Mouse (Mus musculus) cerebellum, postnatal 4 days (tissue): ENCODE results near the gene Zmynd10.
A peak's percentile ranks its signal among the peaks of the same experiment; 100 is the strongest.
"Not testable (repeated sequence)": the region's sequence is repeated elsewhere in the genome, so short reads cannot be mapped to it uniquely, and the experiment has no call there.

ENCODE experiments used
- DNase-seq, 2 experiments: peaks; one replicate each; pipeline ENCODE4 v3.0.0; 2022; ENCODE audit warnings: low spot score in 2 of 2, mixed read lengths in 1 of 2

The Zmynd10 gene

GRCm38 (mm10) chr9:107555031-107555457 is 7.9 kb downstream of the Zmynd10 start:
- DNase-seq, result no peak

GRCm38 (mm10) chr9:107555701-107556100 is 8.6 kb downstream of the Zmynd10 start:
- DNase-seq, result no peak

- no peak for DNase-seq
These were observed 9.2 kb downstream of the Zmynd10 start for GRCm38 (mm10) chr9:107556346-107556745.

GRCm38 (mm10) chr9:107563029-107563581 is 16.0 kb downstream of the Zmynd10 start, which contains the start of gene Tusc2:
Tusc2 (plus strand) TSS chr9:107563255.
- DNase-seq, result peak; percentile 85 to 90

GRCm38 (mm10) chr9:107565556-107565955 is 18.5 kb downstream of the Zmynd10 start:
- not testable (repeated sequence) for DNase-seq

GRCm38 (mm10) chr9:107566041-107566709 is 19.1 kb downstream of the Zmynd10 start:
- DNase-seq, result peak; percentile 70 to 80

- DNase-seq, result no peak
These were observed 19.8 kb downstream of the Zmynd10 start for GRCm38 (mm10) chr9:107566855-107567254.

- DNase-seq, result no peak
These were observed 20.7 kb downstream of the Zmynd10 start, which contains the start of gene Hyal2 for GRCm38 (mm10) chr9:107567702-107568319. Hyal2 (plus strand) TSS chr9:107567945.

- DNase-seq, result peak; percentile 50 to 82
These were observed 21.5 kb downstream of the Zmynd10 start for GRCm38 (mm10) chr9:107568331-107569261.

GRCm38 (mm10) chr9:107569270-107569669 is 22.2 kb downstream of the Zmynd10 start:
- no peak for DNase-seq

- DNase-seq, result no peak
These were observed 22.9 kb downstream of the Zmynd10 start for GRCm38 (mm10) chr9:107570016-107570415.

GRCm38 (mm10) chr9:107570845-107571244 is 23.7 kb downstream of the Zmynd10 start:
- DNase-seq, result no peak

- no peak for DNase-seq
These were observed 24.6 kb downstream of the Zmynd10 start for GRCm38 (mm10) chr9:107571534-107572326.

- DNase-seq, result no peak
These were observed 25.2 kb downstream of the Zmynd10 start for GRCm38 (mm10) chr9:107572327-107572662.

- not testable (repeated sequence) for DNase-seq
These were observed 26.7 kb downstream of the Zmynd10 start for GRCm38 (mm10) chr9:107573774-107574173.

GRCm38 (mm10) chr9:107575579-107576356 is 28.7 kb downstream of the Zmynd10 start:
- no peak for DNase-seq

- DNase-seq, result peak in 1 of 2 experiments; percentile 70
These were observed 29.4 kb downstream of the Zmynd10 start, which contains the start of gene Hyal1 for GRCm38 (mm10) chr9:107576357-107577107. Hyal1 (plus strand) TSS chr9:107576927.

GRCm38 (mm10) chr9:107577871-107578270 is 30.8 kb downstream of the Zmynd10 start:
- no peak for DNase-seq

GRCm38 (mm10) chr9:107578587-107578986 is 31.5 kb downstream of the Zmynd10 start, which contains the start of gene Naa80:
Naa80 (plus strand) TSS chr9:107578887.
- no peak for DNase-seq
